Mouse (Mus musculus) thymus, adult 2 months (tissue): ENCODE measurements around the gene Prkra. TPM values are rescaled to one million over a fixed set of nuclear protein-coding genes. Genes with fewer than 3 reads are reported as not detected.

Experiments used
- DNase-seq: peaks from one replicate; pipeline ENCODE4 v3.0.0; 2021
- H3K27ac ChIP-seq: fragments of 200-500 bp; 2 replicates; pipeline ENCODE4 v1.5.1; 2012; ENCODE audit warnings: low read length, control low read depth; ENCODE audit not compliant: control insufficient read depth, insufficient read depth
- H3K27me3 ChIP-seq: fragments of 200-500 bp; 2 replicates; pipeline ENCODE4 v1.6.1; 2012; ENCODE audit warnings: mild to moderate bottlenecking, low read length, moderate library complexity, mixed read lengths; ENCODE audit not compliant: control insufficient read depth, insufficient read depth
- H3K36me3 ChIP-seq: fragments of 200-500 bp; 2 replicates; pipeline ENCODE4 v1.6.1; 2012; ENCODE audit warnings: mild to moderate bottlenecking, low read length, moderate library complexity; ENCODE audit not compliant: control insufficient read depth, insufficient read depth
- H3K4me1 ChIP-seq: fragments of 200-500 bp; replicated peaks from 2 replicates; pipeline ENCODE4 v1.6.1; 2012; ENCODE audit warnings: low read length; ENCODE audit not compliant: control insufficient read depth, insufficient read depth
- H3K4me3 ChIP-seq: fragments of 200-500 bp; 2 replicates; pipeline ENCODE4 v1.5.1; 2012; ENCODE audit warnings: mild to moderate bottlenecking, low read length, control low read depth, moderate library complexity; ENCODE audit not compliant: control insufficient read depth, insufficient read depth
- CTCF ChIP-seq: fragments of 200-500 bp; IDR thresholded peaks from 2 replicates; pipeline ENCODE4 v1.5.1; 2012; ENCODE audit warnings: mild to moderate bottlenecking, control low read depth, low read length, moderate library complexity, borderline replicate concordance; ENCODE audit not compliant: control insufficient read depth, poor library complexity, insufficient read depth; ENCODE audit errors: extremely low read depth
- POLR2A ChIP-seq: fragments of 200-500 bp; IDR thresholded peaks from 2 replicates; pipeline ENCODE4 v1.6.1; 2012; ENCODE audit warnings: mild to moderate bottlenecking, low read length, control low read depth, moderate library complexity; ENCODE audit not compliant: control insufficient read depth, poor library complexity, insufficient read depth; ENCODE audit errors: extremely low read depth
- WGBS: fragments of 180-500 bp; shearing (Covaris S2); methylation state at CpG from one replicate; pipeline ENCODE4 v1.1.7; 2018; 5-methylcytosine and 5-hydroxymethylcytosine counted together
- polyA plus RNA-seq: library from polyadenylated mRNA; depleted of rRNA; stranded (reverse); fragments of >200 nt; gene quantifications from 2 replicates; pipeline ENCODE4 v1.2.3, GENCODE M21; 2012; rRNA removed

Prkra gene
- 8.7 and 9.1 TPM in 2 replicates for polyA plus RNA-seq

DNA sequence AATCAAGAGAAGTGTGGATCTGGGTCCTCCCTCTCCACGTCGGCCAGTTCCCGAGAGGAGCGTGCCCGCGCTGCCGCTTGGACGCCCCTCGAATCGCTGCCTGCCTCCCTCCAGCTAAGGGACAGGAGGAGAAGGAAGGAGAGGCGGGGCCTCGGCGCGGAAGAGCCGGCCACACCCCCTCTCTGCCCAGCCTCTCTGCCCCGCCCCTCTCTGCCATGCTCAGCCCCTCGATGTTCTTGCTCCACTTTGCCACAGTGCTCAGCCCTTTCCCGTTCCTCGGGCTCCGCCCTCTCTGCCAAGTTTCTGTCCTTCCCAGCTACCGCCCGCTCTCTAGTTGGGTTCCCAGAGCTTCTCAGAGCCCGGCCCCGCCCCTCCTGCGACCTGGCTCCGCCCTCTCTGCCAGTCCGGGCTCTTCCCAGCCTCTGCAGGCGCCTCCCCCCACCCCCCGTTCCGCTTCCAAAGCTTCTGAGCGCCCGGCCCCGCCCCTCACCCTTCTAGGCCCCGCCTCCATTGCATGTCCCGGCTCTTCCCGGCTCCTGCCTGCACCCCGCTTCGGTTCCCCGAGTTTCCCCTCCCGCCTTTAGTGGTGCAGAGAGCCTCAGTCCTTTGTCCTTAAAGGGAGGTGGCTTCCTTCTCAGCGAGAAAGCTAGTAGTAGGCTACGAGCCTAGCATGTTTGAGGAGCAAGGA is at the start of gene Prkra, which contains the start of gene Pjvk:
Gene Prkra (minus strand): TSS at position 133 of the 688 bp plus-strand sequence.
Gene Pjvk (plus strand): TSS at position 594 of the 688 bp plus-strand sequence.
- H3K27ac ChIP-seq: no peak within 1 kb of the TSS
- 1% methylated on average over 39 of the region's 42 CpGs for WGBS
- H3K36me3 ChIP-seq: no peaks in the 10 kb centered on the region
- TF ChIP-seq CTCF (no peak), POLR2A (peak; percentile 21; the same call in 1 of the 2 replicates)
- H3K27me3 ChIP-seq: no peaks in the 10 kb centered on the region
- H3K4me3 ChIP-seq: peak within 1 kb of the TSS; percentile 89
- peak; percentile 91 for DNase-seq
- H3K4me1 ChIP-seq: peaks cover 5% of the 10 kb centered on the region

DNA sequence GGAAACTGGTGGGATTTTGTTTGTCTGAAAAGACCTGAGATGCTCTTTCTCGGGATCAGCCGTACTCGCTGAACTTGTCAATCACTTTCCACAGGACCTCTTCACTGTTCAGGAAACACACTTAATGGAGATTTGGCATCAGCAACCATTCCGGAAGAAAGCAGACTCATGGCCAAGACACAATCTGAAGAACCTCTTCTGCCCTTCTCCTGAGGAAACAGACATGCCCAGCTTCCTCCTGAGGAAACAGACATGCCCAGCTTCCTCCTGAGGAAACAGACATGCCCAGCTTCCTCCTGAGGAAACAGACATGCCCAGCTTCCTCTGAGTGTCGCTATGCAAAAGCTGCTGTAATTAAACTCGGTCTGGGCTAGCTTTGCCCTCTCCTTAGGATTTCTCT is 47.5 kb upstream of the Prkra start:
- TF ChIP-seq POLR2A: no peak
- 75% methylated on average over 6 of the region's 6 CpGs for WGBS
- no peaks in the 10 kb centered on the region for H3K27me3 ChIP-seq
- no peak for DNase-seq
- no peak overlapping the region for H3K27ac ChIP-seq
- no peak overlapping the region for H3K4me3 ChIP-seq
- peaks cover 35% of the 10 kb centered on the region for H3K36me3 ChIP-seq
- no peaks in the 10 kb centered on the region for H3K4me1 ChIP-seq

DNA sequence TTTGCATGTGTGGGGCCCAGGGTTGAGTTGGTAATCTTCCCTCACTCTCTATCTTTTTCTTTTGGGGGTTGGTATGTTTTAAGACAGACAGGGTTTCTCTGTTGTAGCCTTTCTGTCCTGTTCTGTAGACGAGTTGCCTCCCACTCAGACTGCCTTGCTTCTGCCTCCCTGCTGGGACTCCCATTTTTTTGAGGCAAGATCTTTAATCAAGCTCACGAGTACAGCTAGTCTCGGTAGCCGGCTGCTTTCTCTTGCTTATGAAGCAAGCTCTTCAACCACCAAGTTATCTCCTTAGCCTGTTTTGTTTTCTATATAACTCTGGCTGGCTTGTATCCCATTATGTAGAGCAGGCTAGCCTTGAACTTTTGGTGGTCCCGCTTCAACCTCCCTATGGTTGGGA is 46.0 kb upstream of the Prkra start:
- H3K27ac ChIP-seq: no peak overlapping the region
- H3K27me3 ChIP-seq: no peaks in the 10 kb centered on the region
- WGBS: 97% methylated on average over 5 of the region's 5 CpGs
- H3K4me1 ChIP-seq: no peaks in the 10 kb centered on the region
- no peak for DNase-seq
- peaks cover 35% of the 10 kb centered on the region for H3K36me3 ChIP-seq
- TF ChIP-seq POLR2A: no peak
- TF ChIP-seq CTCF: no peak
- no peak overlapping the region for H3K4me3 ChIP-seq

DNA sequence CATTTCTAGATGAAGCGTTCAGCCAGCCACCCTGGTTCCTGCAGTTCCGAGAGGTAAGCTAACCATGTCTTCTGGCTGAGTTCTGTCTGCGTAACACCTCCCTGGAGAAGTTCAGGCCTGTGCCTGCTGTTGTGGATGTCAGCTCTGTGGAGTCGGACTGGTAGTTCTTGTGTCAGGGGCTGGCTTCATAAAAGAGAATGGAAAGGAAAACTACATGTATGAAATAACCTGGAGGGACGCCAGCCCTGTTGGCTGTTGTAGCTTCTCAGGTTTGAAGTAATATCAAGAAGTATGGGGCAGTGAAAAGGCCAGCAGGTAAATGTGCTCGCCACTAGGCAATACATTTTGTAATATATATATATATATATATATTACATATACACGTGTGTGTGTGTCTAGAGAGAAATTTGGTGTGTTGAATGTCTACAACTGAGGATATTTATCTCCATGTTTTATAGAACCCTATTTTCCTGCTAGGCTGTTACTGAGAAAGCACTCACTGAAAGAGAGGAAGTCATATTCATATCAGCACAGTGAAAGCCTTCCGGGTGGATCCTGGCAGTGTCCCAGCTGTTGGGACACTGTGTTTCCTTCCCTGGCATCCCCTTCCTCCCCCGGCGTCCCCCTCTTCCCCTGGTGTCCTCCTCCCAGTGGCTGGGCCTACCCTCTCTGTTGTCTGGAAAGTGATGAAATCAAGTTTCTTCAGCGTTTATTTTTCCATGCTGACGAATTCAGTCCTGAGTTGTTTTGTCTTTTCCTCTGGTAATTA is 42.8 kb upstream of the Prkra start:
- Histone ChIP-seq H3K4me3 (no peak overlapping the region), H3K27ac (no peak overlapping the region), H3K27me3 (no peaks in the 10 kb centered on the region), H3K4me1 (no peaks in the 10 kb centered on the region), H3K36me3 (peaks cover 54% of the 10 kb centered on the region)
- no peak for TF ChIP-seq POLR2A
- no peak for TF ChIP-seq CTCF
- 88% methylated on average over 12 of the region's 12 CpGs for WGBS
- DNase-seq: no peak

DNA sequence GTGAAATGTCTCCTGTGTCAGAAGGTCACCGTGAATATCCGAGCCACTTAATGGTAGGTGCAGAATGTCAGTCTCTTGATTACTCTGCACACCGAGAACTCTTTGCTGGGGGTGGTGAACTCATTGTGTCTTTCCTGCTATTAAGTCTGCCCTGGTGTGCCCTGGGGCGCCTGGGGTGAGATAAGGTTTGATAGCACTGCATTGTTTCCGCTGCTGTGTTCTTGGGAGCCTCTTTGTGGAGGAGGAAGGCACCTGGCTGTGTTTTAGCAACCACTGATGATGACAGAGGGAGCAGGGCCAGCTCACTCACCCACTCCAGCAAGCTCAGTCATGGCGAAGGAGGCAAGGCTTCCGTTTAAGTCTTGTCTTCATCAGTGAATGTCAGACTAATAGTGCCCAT is 40.3 kb upstream of the Prkra start:
- 91% methylated on average over 7 of the region's 7 CpGs for WGBS
- Histone ChIP-seq H3K36me3 (peaks cover 58% of the 10 kb centered on the region), H3K27ac (no peak overlapping the region; the same call in 1 of the 2 replicates), H3K27me3 (no peaks in the 10 kb centered on the region), H3K4me1 (no peaks in the 10 kb centered on the region), H3K4me3 (no peak overlapping the region)
- TF ChIP-seq CTCF (no peak), POLR2A (no peak)
- DNase-seq: no peak

DNA sequence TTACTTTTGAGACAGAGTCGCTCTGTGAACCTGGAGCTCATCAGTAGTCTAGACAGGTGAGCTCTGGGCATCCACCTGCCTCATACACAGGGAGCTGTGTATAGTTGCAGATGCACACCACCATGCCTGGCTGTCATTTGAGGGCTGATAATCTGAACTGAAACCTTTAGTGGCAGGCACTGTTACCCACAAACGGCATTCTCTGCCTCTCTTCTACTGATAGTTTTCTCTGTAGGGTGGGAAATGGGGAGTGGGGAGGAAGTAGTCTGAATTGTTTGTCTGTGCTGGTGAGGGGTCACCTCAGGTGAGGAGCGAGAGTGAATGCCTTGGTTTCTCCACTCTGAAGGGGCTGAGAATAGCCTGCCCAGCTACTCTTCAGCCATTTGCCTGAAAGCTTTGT is 39.8 kb upstream of the Prkra start:
- Histone ChIP-seq H3K4me1 (no peaks in the 10 kb centered on the region), H3K4me3 (no peak overlapping the region), H3K36me3 (peaks cover 58% of the 10 kb centered on the region), H3K27me3 (no peaks in the 10 kb centered on the region), H3K27ac (no peak overlapping the region)
- TF ChIP-seq POLR2A (no peak), CTCF (no peak)
- WGBS: 84% methylated on average over 3 of the region's 3 CpGs
- DNase-seq: no peak

DNA sequence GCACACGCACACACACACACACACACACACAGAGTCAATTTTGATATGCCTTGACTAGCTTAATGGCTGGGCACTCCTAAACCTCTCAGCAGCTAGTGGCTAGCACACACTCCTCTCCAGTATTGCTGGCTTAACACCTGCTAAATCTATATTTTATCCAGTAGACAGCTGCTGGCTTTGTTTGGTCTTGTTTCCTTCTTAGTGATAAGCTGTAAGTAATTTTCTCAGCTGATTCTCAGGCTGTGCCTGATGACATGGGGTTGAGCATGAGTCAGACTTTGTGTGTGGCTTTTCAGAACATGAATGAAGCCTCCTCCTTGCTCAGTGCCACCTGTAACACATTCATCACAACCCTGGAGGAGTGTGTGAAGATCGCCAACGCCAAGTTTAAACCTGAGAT is 39.2 kb upstream of the Prkra start:
- Histone ChIP-seq H3K4me3 (no peak overlapping the region), H3K36me3 (peaks cover 62% of the 10 kb centered on the region), H3K27ac (no peak overlapping the region), H3K27me3 (no peaks in the 10 kb centered on the region), H3K4me1 (no peaks in the 10 kb centered on the region)
- 96% methylated on average over 3 of the region's 3 CpGs for WGBS
- no peak for DNase-seq
- TF ChIP-seq POLR2A (no peak), CTCF (no peak)
